Mouse (Mus musculus) testis, postnatal 14 days (tissue): Measurements from ENCODE around the gene Fam83f.

ENCODE experiments used
- DNase-seq: peaks from one replicate; pipeline ENCODE4 v3.0.0; 2021; ENCODE audit warnings: low spot score

Fam83f gene

GRCm38 (mm10) chr15:80741836-80742235 lies 70.2 kb downstream of the Fam83f start:
- DNase-seq: no peak

GRCm38 (mm10) chr15:80742991-80743474 lies 71.4 kb downstream of the Fam83f start:
- no peak for DNase-seq

- DNase-seq: no peak
Measured at GRCm38 (mm10) chr15:80743606-80744005, 72.0 kb downstream of the Fam83f start.

- no peak for DNase-seq
Measured at GRCm38 (mm10) chr15:80744667-80745422, 73.2 kb downstream of the Fam83f start.

- DNase-seq: no peak
Measured at GRCm38 (mm10) chr15:80748979-80749378, 77.3 kb downstream of the Fam83f start.
